Mouse (Mus musculus) heart, embryonic 12.5 days (tissue): ENCODE results near the gene Ralb. TPM values are rescaled to one million over a fixed set of nuclear protein-coding genes. Genes with fewer than 3 reads are reported as not detected.

Source experiments
- ATAC-seq: fragments of 200-750 bp; cut with Nextera tagmentation; 2 replicates; pipeline ENCODE4 v1.8.0; 2017; ENCODE audit warnings: moderate TSS enrichment, moderate library complexity; ENCODE audit not compliant: insufficient number of reproducible peaks, low FRiP score
- H3K27ac ChIP-seq: fragments of 300-500 bp; sonication (generic); 2 replicates; pipeline ENCODE4 v1.5.1; 2016; ENCODE audit warnings: mild to moderate bottlenecking, moderate library complexity; ENCODE audit not compliant: poor library complexity, severe bottlenecking
- H3K27me3 ChIP-seq: fragments of 300-500 bp; sonication (generic); replicated peaks from 2 replicates; pipeline ENCODE4 v1.6.1; 2016; ENCODE audit warnings: mild to moderate bottlenecking, moderate library complexity
- H3K36me3 ChIP-seq: fragments of 300-500 bp; sonication (generic); 2 replicates; pipeline ENCODE4 v1.6.1; 2016; ENCODE audit warnings: mild to moderate bottlenecking, moderate library complexity
- H3K4me1 ChIP-seq: fragments of 300-500 bp; sonication (generic); replicated peaks from 2 replicates; pipeline ENCODE4 v1.6.1; 2016; ENCODE audit warnings: mild to moderate bottlenecking
- H3K4me2 ChIP-seq: fragments of 300-500 bp; sonication (generic); 2 replicates; pipeline ENCODE4 v1.6.1; 2016; ENCODE audit warnings: mild to moderate bottlenecking, moderate library complexity
- H3K4me3 ChIP-seq: fragments of 300-500 bp; sonication (generic); 2 replicates; pipeline ENCODE4 v1.5.1; 2016; ENCODE audit warnings: mild to moderate bottlenecking
- H3K9ac ChIP-seq: fragments of 300-500 bp; sonication (generic); 2 replicates; pipeline ENCODE4 v1.6.1; 2016; ENCODE audit warnings: mild to moderate bottlenecking, moderate library complexity
- H3K9me3 ChIP-seq: fragments of 300-500 bp; sonication (generic); replicated peaks from 2 replicates; pipeline ENCODE4 v1.6.1; 2016; ENCODE audit warnings: mild to moderate bottlenecking, moderate library complexity
- WGBS: fragments of 180-500 bp; shearing (Covaris S2); methylation state at CpG from one replicate; pipeline ENCODE4 v1.1.7; 2016; 5-methylcytosine and 5-hydroxymethylcytosine counted together
- polyA plus RNA-seq: library from polyadenylated mRNA; unstranded; fragments of >200 nt; fragmentation: Nextera tagmentation; extraction: Ambion mirVana; gene quantifications from 2 replicates; pipeline ENCODE4 v1.2.1, GENCODE M21; 2016

The Ralb gene
- polyA plus RNA-seq, 1 experiment from 2014 or later: 184 TPM

GRCm38 (mm10) chr1:119420984-119421575 lies 83.5 kb downstream of the Ralb start:
- H3K27ac ChIP-seq: no peak overlapping the region
- H3K4me1 ChIP-seq: peaks cover 26% of the 10 kb centered on the region
- peak overlapping the region; percentile 70 for H3K9ac ChIP-seq
- H3K9me3 ChIP-seq: no peaks in the 10 kb centered on the region
- peak overlapping the region; percentile 72 for H3K4me3 ChIP-seq
- peak; percentile 37; the same call in 1 of the 2 replicates for ATAC-seq
- H3K36me3 ChIP-seq: no peaks in the 10 kb centered on the region
- peaks cover 97% of the 10 kb centered on the region for H3K27me3 ChIP-seq
- WGBS: 3% methylated on average over 73 of the region's 78 CpGs
- H3K4me2 ChIP-seq: peak overlapping the region; percentile 99

Other genes starting within 250 kb of the Ralb start
- 0.26 and 0.49 TPM in 2 replicates for gene Inhbb, start 82.5 kb downstream of the Ralb start, polyA plus RNA-seq
- 23.2 and 24.3 TPM in 2 replicates for gene Tmem185b, start 21.4 kb upstream of the Ralb start, polyA plus RNA-seq
- gene Epb41l5, start 144.2 kb upstream of the Ralb start, polyA plus RNA-seq: 22.2 and 23.6 TPM in 2 replicates